Mouse (Mus musculus) embryonic fibroblast, embryonic 13.5 days (primary cell): ENCODE results near the gene Uso1.

Experiments
- CTCF ChIP-seq: IDR thresholded peaks from 2 replicates; pipeline ENCODE4 v1.5.1; 2011; ENCODE audit warnings: mild to moderate bottlenecking, control low read depth, low read length, moderate library complexity, borderline replicate concordance; ENCODE audit not compliant: insufficient read depth
- POLR2A ChIP-seq: IDR thresholded peaks from 2 replicates; pipeline ENCODE4 v1.6.1; 2011; ENCODE audit warnings: low read depth, mild to moderate bottlenecking, control low read depth, low read length, moderate library complexity

GRCm38 (mm10) chr5:92244900-92245299, 107.2 kb downstream of the Uso1 start:
- no peak for TF ChIP-seq POLR2A
- TF ChIP-seq CTCF, result no peak
